Mouse (Mus musculus) midbrain, embryonic 12.5 days (tissue): Measurements from ENCODE around the gene Bnc2. TPM values are rescaled to one million over a fixed set of nuclear protein-coding genes. Genes with fewer than 3 reads are reported as not detected.

Experiments used
- ATAC-seq: fragments of 200-750 bp; cut with Nextera tagmentation; 2 replicates; pipeline ENCODE4 v1.8.0; 2017; ENCODE audit warnings: low read depth, moderate TSS enrichment, moderate library complexity; ENCODE audit not compliant: low FRiP score
- H3K27ac ChIP-seq: fragments of 300-500 bp; sonication (generic); replicated peaks from 2 replicates; pipeline ENCODE4 v1.5.1; 2016; ENCODE audit warnings: mild to moderate bottlenecking
- H3K27me3 ChIP-seq: fragments of 300-500 bp; sonication (generic); 2 replicates; pipeline ENCODE4 v1.6.1; 2016; ENCODE audit warnings: mild to moderate bottlenecking
- H3K36me3 ChIP-seq: fragments of 300-500 bp; sonication (generic); 2 replicates; pipeline ENCODE4 v1.6.1; 2016
- H3K4me1 ChIP-seq: fragments of 300-500 bp; sonication (generic); 2 replicates; pipeline ENCODE4 v1.6.1; 2016
- H3K4me2 ChIP-seq: fragments of 300-500 bp; sonication (generic); replicated peaks from 2 replicates; pipeline ENCODE4 v1.6.1; 2016; ENCODE audit warnings: mild to moderate bottlenecking, moderate library complexity
- H3K4me3 ChIP-seq: fragments of 300-500 bp; sonication (generic); 2 replicates; pipeline ENCODE4 v1.5.1; 2016; ENCODE audit warnings: mild to moderate bottlenecking
- H3K9ac ChIP-seq: fragments of 300-500 bp; sonication (generic); replicated peaks from 2 replicates; pipeline ENCODE4 v1.6.1; 2016; ENCODE audit warnings: mild to moderate bottlenecking, moderate library complexity
- H3K9me3 ChIP-seq: fragments of 300-500 bp; sonication (generic); 2 replicates; pipeline ENCODE4 v1.6.1; 2016; ENCODE audit warnings: mild to moderate bottlenecking
- WGBS: fragments of 180-500 bp; shearing (Covaris S2); methylation state at CpG from one replicate; pipeline ENCODE4 v1.1.7; 2016; 5-methylcytosine and 5-hydroxymethylcytosine counted together
- polyA plus RNA-seq: library from polyadenylated mRNA; unstranded; fragments of >200 nt; fragmentation: Nextera tagmentation; extraction: Ambion mirVana; gene quantifications from 2 replicates; pipeline ENCODE4 v1.2.1, GENCODE M21; 2016

Bnc2 gene
- polyA plus RNA-seq, 1 experiment from 2014 or later: 21.7 TPM

- no peak overlapping the region for H3K4me2 ChIP-seq
- H3K36me3 ChIP-seq: no peaks in the 10 kb centered on the region
- H3K9ac ChIP-seq: no peak overlapping the region
- H3K4me1 ChIP-seq: peaks cover 9% of the 10 kb centered on the region
- no peaks in the 10 kb centered on the region for H3K9me3 ChIP-seq
- H3K27me3 ChIP-seq: peaks cover 15% of the 10 kb centered on the region
- no peak overlapping the region for H3K27ac ChIP-seq
- no peak overlapping the region for H3K4me3 ChIP-seq
- ATAC-seq: no peak
- WGBS: 82% methylated on average over 6 of the region's 6 CpGs
Observed at GRCm38 (mm10) chr4:84278156-84278555, 396.9 kb downstream of the Bnc2 start.

DNA sequence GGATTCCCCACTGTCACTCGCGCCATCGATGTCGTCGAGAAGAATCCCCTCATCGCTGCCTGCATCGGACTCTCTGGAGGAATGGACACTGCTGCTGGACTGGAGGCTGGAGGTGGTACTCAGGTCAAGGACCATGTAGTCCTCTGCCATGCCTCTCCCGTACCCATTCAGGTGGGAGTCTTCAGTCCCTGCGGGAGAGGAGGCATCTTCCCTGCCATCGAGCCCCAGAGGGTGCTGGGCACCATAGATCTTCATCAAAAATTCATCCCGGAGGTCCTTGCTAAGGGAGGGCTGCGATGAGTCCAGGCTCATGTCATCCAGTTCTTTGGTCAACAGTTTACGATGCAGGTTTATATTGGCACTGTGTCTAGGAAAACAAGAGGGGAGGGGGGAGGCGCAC, 399.0 kb downstream of the Bnc2 start:
- Histone ChIP-seq H3K4me2 (no peak overlapping the region), H3K36me3 (no peaks in the 10 kb centered on the region), H3K4me1 (peaks cover 9% of the 10 kb centered on the region), H3K27me3 (peaks cover 15% of the 10 kb centered on the region; the same call in 1 of the 2 replicates), H3K9me3 (no peaks in the 10 kb centered on the region), H3K9ac (no peak overlapping the region), H3K27ac (no peak overlapping the region), H3K4me3 (no peak overlapping the region)
- ATAC-seq: no peak
- WGBS: 89% methylated on average over 14 of the region's 14 CpGs

DNA sequence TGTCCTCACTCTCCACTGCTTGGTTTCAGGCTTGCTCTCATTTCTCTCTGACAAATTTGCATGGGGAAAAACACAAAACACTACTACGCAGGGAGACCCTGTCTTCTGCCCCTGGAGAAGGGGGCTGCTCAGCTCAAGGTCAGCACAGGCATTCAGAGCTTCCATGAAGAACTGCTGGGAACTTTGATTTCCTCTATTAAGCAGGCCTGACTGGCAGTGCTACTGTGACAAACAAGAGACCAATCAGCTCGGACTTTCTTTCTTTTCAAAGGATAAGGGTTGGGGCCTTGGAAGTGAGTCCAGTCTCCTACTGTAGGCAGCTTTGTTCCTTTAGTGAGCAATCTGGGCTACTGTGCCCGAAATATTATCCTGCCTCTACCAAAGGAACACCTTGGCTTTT, 400.9 kb downstream of the Bnc2 start:
- Histone ChIP-seq H3K27ac (no peak overlapping the region), H3K4me3 (no peak overlapping the region), H3K36me3 (no peaks in the 10 kb centered on the region), H3K4me2 (no peak overlapping the region), H3K4me1 (peaks cover 9% of the 10 kb centered on the region), H3K9me3 (no peaks in the 10 kb centered on the region), H3K27me3 (peaks cover 31% of the 10 kb centered on the region), H3K9ac (no peak overlapping the region)
- WGBS: 42% methylated on average over 3 of the region's 3 CpGs
- no peak for ATAC-seq

- Histone ChIP-seq H3K4me1 (peaks cover 5% of the 10 kb centered on the region), H3K9me3 (no peaks in the 10 kb centered on the region), H3K27ac (no peak overlapping the region), H3K9ac (no peak overlapping the region), H3K27me3 (peaks cover 39% of the 10 kb centered on the region), H3K36me3 (no peaks in the 10 kb centered on the region), H3K4me3 (no peak overlapping the region), H3K4me2 (no peak overlapping the region)
- no peak for ATAC-seq
- 81% methylated on average over 2 of the region's 2 CpGs for WGBS
Observed at GRCm38 (mm10) chr4:84272867-84273266, 402.2 kb downstream of the Bnc2 start.

- no peak for ATAC-seq
- H3K27me3 ChIP-seq: peaks cover 52% of the 10 kb centered on the region
- no peak overlapping the region for H3K4me3 ChIP-seq
- H3K4me1 ChIP-seq: peaks cover 8% of the 10 kb centered on the region
- H3K4me2 ChIP-seq: no peak overlapping the region
- no peak overlapping the region for H3K9ac ChIP-seq
- H3K36me3 ChIP-seq: no peaks in the 10 kb centered on the region
- H3K27ac ChIP-seq: no peak overlapping the region
- no peaks in the 10 kb centered on the region for H3K9me3 ChIP-seq
- WGBS: 90% methylated on average over 6 of the region's 6 CpGs
Observed at GRCm38 (mm10) chr4:84269845-84270244, 405.2 kb downstream of the Bnc2 start.

DNA sequence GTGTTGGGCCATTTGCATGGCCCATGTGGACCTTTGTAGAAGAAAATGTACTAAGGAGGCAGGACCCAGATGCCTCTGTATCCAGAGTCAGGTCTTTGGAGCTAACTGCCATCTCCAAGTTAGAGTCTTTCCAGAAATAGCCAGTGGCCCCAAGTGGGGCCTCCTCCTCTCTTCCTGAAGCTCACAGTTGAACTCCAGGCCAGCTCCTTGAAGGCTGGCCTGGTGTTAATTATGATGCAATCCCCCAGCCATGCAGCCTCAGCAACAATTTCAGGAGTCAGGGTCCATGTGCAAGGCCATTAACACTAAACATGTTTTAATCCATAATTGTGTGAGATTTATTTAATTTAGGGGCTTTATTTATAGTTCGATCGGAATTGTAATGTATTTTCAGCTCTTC, 427.7 kb downstream of the Bnc2 start:
- Histone ChIP-seq H3K9me3 (no peaks in the 10 kb centered on the region), H3K4me2 (no peak overlapping the region), H3K4me1 (no peaks in the 10 kb centered on the region), H3K9ac (no peak overlapping the region), H3K27ac (no peak overlapping the region), H3K36me3 (no peaks in the 10 kb centered on the region), H3K4me3 (no peak overlapping the region), H3K27me3 (0 out of 2 replicates have a peak, but pooled peaks cover 6% of the 10 kb centered on the region)
- ATAC-seq: no peak
- 97% methylated on average over 2 of the region's 2 CpGs for WGBS

DNA sequence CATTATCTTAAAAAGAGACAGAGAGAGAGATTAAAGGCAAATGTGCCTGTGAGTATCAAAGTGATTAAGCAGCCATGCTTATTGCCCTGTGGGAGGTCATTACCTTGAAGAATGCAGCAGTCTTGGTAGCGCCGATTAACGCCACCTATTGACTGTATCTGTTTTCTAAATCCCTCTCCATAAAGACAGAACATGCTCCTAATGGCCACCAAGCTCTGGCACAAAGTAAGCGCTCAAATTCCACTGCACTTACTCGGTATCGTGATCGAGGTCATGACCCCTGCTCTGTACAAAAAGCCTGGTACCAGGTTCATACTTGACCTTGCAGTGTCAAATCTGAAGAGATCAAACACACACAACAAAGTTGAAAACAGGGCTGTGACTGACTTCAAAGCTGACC, 442.7 kb downstream of the Bnc2 start:
- 48% methylated on average over 7 of the region's 7 CpGs for WGBS

DNA sequence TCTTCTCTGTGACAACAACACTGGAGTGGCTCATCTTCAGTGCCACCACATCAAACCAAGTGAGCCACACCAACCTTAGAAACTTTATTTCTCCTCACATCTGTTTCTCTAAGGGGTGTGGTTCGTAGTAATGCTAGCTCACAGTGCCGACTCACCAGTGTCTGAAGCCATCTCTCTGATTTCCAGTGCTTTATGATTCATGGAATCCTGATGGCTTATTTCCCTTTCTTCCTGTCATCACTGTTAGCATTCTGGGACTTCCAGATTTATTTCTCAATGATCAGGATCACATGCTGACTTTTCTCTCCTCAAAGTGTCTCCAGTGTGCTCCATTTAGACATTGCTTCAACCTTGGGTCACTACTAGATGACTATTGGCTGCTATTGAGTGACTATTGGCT, 443.8 kb downstream of the Bnc2 start:
- H3K4me2 ChIP-seq: no peak overlapping the region
- no peaks in the 10 kb centered on the region for H3K4me1 ChIP-seq
- ATAC-seq: no peak
- H3K27ac ChIP-seq: no peak overlapping the region
- no peaks in the 10 kb centered on the region for H3K9me3 ChIP-seq
- H3K36me3 ChIP-seq: no peaks in the 10 kb centered on the region
- no peak overlapping the region for H3K9ac ChIP-seq
- peaks cover 9% of the 10 kb centered on the region for H3K27me3 ChIP-seq
- H3K4me3 ChIP-seq: no peak overlapping the region
- 93% methylated on average over 2 of the region's 2 CpGs for WGBS

More for the DNA sequence above, 442.7 kb downstream of the Bnc2 start:
- no peak overlapping the region for H3K4me3 ChIP-seq
- no peak overlapping the region for H3K27ac ChIP-seq
- no peak overlapping the region for H3K4me2 ChIP-seq
- H3K36me3 ChIP-seq: no peaks in the 10 kb centered on the region
- H3K9me3 ChIP-seq: no peaks in the 10 kb centered on the region
- peaks cover 9% of the 10 kb centered on the region for H3K27me3 ChIP-seq
- no peak overlapping the region for H3K9ac ChIP-seq
- no peak for ATAC-seq
- H3K4me1 ChIP-seq: no peaks in the 10 kb centered on the region

DNA sequence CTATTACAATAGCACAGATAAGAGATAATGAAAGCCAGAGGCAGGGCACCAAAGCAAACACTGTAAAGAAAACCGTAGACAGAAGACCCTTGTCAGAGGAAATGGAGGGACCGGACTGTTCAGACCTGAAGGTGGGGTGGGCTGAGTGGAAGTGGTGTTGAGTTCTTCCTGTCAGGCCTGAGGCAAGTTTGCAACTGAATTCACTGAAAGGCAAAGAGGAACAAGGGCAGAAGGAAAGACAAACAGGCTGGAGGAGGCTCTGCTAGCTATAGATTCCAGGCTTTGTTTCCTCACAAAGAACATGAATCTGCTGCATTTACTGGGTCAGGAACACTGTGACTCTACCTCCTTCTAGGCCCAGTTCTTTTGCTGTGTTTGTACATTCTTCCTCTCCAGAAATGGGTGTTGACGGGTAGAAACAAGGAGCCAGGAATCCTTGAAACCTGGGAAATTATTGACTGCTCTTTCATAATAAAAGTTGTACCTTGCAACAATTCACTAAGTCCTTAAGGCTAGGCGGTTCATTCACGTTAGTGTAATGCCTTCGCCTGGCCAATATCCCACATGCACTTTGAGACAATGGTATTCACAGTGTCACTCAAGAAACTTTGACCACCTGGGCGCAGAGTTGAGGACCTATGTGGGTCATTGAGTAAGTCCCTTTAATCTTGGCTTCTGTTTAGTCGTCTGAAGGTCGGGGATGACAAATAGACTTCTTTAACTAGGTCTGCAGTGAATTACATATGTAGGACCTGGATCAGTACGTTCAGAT, 445.7 kb downstream of the Bnc2 start:
- Histone ChIP-seq H3K27ac (no peak overlapping the region), H3K4me2 (no peak overlapping the region), H3K27me3 (peaks cover 7% of the 10 kb centered on the region), H3K4me3 (no peak overlapping the region), H3K4me1 (no peaks in the 10 kb centered on the region), H3K9ac (no peak overlapping the region), H3K36me3 (no peaks in the 10 kb centered on the region), H3K9me3 (no peaks in the 10 kb centered on the region)
- WGBS: 84% methylated on average over 10 of the region's 10 CpGs
- no peak for ATAC-seq

- H3K4me1 ChIP-seq: no peaks in the 10 kb centered on the region
- H3K9ac ChIP-seq: no peak overlapping the region
- H3K27me3 ChIP-seq: peaks cover 7% of the 10 kb centered on the region
- H3K4me2 ChIP-seq: no peak overlapping the region
- H3K36me3 ChIP-seq: no peaks in the 10 kb centered on the region
- ATAC-seq: no peak
- no peak overlapping the region for H3K27ac ChIP-seq
- no peak overlapping the region for H3K4me3 ChIP-seq
- no peaks in the 10 kb centered on the region for H3K9me3 ChIP-seq
- 92% methylated on average over 5 of the region's 5 CpGs for WGBS
Observed at GRCm38 (mm10) chr4:84228551-84228950, 446.5 kb downstream of the Bnc2 start.

Other genes with a start within 250 kb of the Bnc2 start
- 10.7 and 11.3 TPM in 2 replicates for gene Cntln, start 209.0 kb upstream of the Bnc2 start, polyA plus RNA-seq